Mouse (Mus musculus): ENCODE results near the gene Ncoa1. TPM values are rescaled to one million over a fixed set of nuclear protein-coding genes. Genes with fewer than 3 reads are reported as not detected.

Ncoa1 gene
- polyA plus RNA-seq, 1 experiment from 2014 or later, result 9.5 TPM

DNA sequence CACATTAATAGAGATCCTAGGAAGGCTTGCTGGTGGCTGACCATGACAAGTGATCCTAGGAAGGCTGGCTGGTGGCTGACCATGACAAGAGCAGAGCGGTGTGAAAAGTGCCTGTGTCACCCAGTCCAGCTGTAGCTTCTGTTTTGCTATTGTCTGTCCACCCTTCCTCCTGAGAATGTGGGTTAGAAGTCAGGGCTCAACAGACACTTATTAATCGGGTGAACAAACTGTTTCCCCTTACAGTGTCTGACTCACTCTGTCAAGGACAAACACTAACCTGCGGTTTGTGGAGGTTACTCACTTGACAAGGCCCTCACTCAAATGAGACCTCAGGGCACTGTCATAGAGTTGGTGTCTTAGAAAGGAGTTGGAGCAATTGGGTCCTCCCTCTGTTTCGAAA lies 278.3 kb downstream of the Ncoa1 start:
- WGBS, result 85% methylated on average over 4 of the region's 4 CpGs
- ATAC-seq (replicated peaks; ENCODE audit: low FRiP score, low TSS enrichment, low read depth) (no peak), DNase-seq (ENCODE audit: low spot score) (no peak)
- H3K27ac ChIP-seq (ENCODE audit: low read depth), result no peak overlapping the region
- peaks cover 42% of the 10 kb centered on the region for H3K36me3 ChIP-seq (ENCODE audit: control insufficient read depth, insufficient read depth, low read length)
- no peaks in the 10 kb centered on the region; the same call in 1 of the 2 replicates for H3K4me1 ChIP-seq (replicated peaks; ENCODE audit: control insufficient read depth, insufficient read depth, low read length)
- H3K27me3 ChIP-seq (replicated peaks; ENCODE audit: control insufficient read depth, insufficient read depth, low read length), result no peaks in the 10 kb centered on the region
- H3K4me3 ChIP-seq (ENCODE audit: low read depth, low read length), result no peak overlapping the region
- H3K9me3 ChIP-seq (ENCODE audit: control insufficient read depth, low read length), result no peaks in the 10 kb centered on the region
- no peak overlapping the region for H3K4me2 ChIP-seq (ENCODE audit: low read length)
- no peak overlapping the region for H3K9ac ChIP-seq (ENCODE audit: low read length)

Other genes with a start within 250 kb of the Ncoa1 start
- 6.7 and 7.6 TPM in 2 replicates for gene Ptrhd1, start 243.2 kb downstream of the Ncoa1 start, polyA plus RNA-seq (2014; fragmentation: Nextera tagmentation; extraction: Ambion mirVana)
- 13.3 and 14.0 TPM in 2 replicates for gene Cenpo, start 242.9 kb downstream of the Ncoa1 start, polyA plus RNA-seq (2014; fragmentation: Nextera tagmentation; extraction: Ambion mirVana)
- 42.2 and 45.2 TPM in 2 replicates for gene Itsn2, start 115.5 kb upstream of the Ncoa1 start, polyA plus RNA-seq (2014; fragmentation: Nextera tagmentation; extraction: Ambion mirVana)
- gene Gm3625, start 115.7 kb upstream of the Ncoa1 start, polyA plus RNA-seq (2014; fragmentation: Nextera tagmentation; extraction: Ambion mirVana), result not detected in 2 replicates

All from intestine, embryonic 14.5 days (tissue).